Mouse (Mus musculus) adrenal gland, adult 18-20 months (tissue): ENCODE results near the gene Cars2. TPM values are rescaled to one million over a fixed set of nuclear protein-coding genes. Genes with fewer than 3 reads are reported as not detected.
A peak's percentile ranks its signal among the peaks of the same experiment; 100 is the strongest.
"Not testable (repeated sequence)": the region's sequence is repeated elsewhere in the genome, so short reads cannot be mapped to it uniquely, and the experiment has no call there.

ENCODE experiments used
- DNase-seq, 2 experiments: peaks; one replicate each; pipeline ENCODE4 v3.0.0; 2021 to 2022; ENCODE audit warnings: low spot score in 2 of 2
- long read RNA-seq, 2 experiments: library from polyadenylated mRNA; stranded (forward); transcript quantifications; one replicate each; pipeline ENCODE4 v2.0.0; 2021
- total RNA-seq, 2 experiments: library from RNA; stranded (reverse); gene quantifications; 1 replicate in 1 of 2; 2 replicates in 1 of 2; pipeline ENCODE4 v1.2.3; 2021

The Cars2 gene
- total RNA-seq, result 10 to 100 TPM; 49.3 to 54.2 TPM
- long read RNA-seq, experiment 1, partial matches to known transcripts, result 13 of 45 reads
- long read RNA-seq, experiment 1, other reads (novel, unspliced or antisense), result 27 of 45 reads
- long read RNA-seq, experiment 2, transcript Cars2-201 (15 exons, 1,902 nt), result major isoform, 18 of 205 reads
- long read RNA-seq, experiment 2, partial matches to known transcripts, result 153 of 205 reads
- long read RNA-seq, experiment 2, other reads (novel, unspliced or antisense), result 26 of 205 reads

DNA sequence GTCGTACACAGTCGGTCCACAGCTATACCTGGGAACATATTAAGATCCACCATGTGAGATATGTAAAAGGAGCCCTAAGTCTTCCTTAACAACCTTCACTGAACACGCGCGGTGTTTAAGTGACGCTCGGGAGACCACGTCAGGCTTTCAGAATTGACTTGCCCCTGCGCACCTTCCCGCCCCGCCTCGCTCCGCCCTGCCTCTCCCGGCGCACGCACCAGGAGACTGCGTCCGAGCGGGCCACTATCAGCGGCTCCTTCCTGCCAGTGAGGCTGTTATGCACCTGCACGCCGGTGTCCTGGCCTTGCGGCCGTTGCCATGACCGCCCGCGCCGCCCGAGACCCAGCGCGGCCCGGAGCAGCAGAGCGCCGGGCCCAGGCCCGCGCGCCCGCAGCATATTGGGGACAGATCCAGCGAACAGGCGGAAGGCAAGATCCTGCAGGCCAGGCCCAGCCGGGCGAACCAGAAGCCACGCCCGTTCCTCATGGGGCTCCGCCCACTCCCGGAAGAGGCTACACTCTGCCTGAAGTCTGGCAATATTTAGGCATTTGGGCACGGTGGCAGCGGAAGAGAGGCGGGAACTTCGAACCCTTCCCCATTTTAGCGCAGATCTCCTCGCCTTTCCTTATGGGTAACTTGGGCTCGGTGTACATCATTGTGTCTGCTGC, at the start of gene Cars2:
TSS of gene Cars2 (minus strand) at position 503 of the 668 bp plus-strand sequence.
- DNase-seq, result peak; percentile 90

DNA sequence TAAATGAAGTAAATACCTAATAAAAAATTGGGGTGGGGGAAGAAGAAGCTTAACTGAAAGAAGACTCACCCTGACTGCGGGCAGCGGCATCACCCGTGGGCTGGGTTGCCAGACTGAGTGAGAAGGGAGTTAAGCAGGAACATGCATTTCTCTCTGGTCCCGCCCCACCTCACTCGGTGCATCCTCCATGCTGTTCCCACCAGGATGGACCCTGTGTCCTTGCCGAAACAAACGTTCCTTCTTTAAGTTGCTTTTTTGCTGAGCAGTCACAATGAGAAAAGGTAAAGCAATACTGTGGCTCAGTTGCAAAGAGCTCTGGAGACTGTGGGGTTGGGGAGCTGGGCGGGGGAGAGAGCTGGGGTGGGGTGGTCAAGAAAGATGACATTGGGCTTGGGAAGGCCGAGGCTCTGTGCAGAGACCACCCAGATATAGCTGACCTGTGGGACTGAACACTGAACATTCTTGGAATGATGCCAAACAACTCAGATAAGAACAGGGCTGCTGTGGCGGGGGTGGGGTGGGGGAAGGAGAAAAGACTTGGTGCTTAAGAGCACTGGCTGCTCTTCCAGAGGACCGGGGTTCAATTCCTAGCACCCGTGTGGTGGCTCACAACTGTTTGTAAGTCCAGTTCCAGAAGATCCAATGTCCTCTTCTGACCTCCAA, 42.8 kb upstream of the Cars2 start:
- DNase-seq, result no peak

- peak in 1 of 2 experiments; percentile 30 for DNase-seq
Measured at GRCm38 (mm10) chr8:11592296-11592695, 41.7 kb upstream of the Cars2 start.

DNA sequence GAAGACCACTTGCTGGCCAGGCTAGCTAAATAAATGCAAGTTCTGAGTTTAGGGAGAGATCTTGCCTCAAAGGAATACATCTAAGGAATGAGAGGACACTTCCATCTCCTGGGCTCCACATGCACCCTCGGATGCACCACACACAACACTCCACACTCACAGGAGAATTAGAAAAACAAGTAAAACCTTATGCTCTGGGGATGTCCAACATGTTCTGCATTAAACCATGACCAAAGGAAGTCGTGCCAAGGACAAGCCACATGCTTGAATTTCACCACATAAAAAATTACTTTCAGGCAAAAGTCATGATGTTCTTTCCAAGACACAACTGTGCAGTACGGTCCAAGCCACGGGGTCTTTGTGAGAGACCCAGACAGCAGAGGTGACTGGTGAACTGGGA, 41.3 kb upstream of the Cars2 start:
- DNase-seq, result no peak

DNA sequence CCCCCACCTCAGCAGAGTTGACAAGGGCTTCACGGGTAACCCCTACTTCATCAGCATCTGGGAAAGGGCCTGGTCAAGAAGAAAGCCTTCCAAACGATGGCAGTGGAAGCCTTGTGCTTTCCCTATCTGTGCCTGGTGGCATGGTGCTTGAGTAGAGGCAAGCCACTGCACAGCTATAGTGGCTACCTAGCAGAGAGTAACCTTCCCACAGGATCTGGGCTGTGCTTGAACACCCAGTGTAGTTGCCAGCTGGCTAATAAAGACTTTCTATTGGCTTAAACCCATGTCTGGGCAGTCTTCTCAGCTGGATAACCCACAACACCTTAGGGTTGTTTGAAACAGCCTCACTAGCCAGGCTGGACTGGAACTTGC, 35.8 kb upstream of the Cars2 start:
- DNase-seq, result no peak

DNA sequence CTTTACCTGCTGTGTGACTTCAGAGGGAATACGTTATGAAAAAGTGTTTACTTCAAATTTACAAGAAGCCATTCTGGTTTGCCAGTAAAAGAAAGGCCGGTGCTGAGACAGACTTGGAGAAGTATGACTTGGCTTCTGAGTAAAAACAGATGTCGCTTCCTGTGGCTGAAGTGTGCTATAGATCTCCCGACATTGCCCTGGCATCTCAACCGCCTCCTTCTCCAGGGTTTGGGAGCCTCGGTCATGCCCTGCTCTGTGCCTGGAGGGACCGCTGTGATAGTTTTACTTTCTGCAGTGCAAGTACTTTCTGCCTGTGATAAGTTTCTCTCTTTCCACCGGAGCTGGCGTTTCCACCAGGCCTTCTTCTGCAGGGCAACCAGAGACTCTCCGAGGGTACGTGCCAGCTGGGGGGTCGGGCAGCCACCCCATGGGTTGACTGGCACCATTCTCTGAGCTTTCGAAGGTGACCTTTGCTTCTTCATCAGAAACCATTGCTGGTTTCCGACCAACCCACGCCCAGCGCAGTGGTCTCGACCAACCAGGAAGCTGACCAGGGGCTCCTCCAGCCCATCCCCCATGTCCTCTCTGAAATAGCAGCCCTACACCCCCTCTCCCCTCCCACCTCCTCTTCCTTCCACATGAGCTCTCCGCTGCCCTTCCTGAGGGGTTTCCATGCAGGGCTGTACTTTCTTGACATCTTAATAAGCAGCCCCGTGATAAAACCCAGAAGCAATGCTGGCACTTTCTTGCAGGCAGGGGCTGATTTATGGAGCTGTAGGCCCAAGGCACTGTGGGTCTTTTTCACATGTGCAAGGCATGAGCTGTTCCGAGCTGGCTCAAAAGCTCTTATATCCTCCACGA, 35.2 kb upstream of the Cars2 start:
- DNase-seq, result no peak

DNA sequence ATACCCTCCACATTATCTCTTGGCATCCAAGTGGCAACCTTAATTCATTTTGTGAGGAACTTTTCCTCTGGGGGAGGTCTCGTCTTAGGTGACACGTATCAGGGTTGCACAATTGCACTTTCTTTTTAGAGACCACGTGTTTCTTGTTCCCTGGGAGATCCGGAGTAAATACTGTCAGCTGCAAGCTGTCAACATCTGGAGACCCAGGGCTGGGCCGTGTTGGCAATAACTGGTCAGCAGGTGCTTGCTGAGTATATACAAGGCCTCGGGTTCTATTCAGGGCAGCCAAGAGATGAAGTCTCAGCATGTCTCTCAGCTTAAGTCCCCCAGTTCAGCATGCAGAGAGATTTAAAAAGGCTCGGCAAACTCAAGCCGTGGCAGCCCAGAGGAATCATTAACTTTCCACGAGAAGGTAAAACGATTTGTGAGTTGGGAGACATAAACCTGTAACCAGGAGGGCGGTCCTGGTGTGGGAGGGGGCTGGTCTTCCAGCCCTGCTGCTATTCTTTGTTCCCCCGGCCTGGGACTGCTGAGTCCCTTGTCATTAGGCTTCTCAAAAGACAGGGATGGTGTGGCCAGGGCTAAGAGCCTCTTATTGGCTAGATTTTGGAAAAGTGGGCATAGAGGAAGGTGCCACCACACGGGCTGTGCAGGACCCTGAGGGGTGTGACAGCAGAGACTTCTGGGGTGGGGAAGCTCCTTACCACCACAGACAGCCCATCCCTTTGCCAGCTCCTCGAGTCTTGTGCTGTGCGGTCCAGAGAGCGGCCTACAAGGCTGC, 25.2 kb upstream of the Cars2 start:
- no peak for DNase-seq

- DNase-seq, result no peak
Measured at GRCm38 (mm10) chr8:11574911-11575603, 24.5 kb upstream of the Cars2 start.

DNA sequence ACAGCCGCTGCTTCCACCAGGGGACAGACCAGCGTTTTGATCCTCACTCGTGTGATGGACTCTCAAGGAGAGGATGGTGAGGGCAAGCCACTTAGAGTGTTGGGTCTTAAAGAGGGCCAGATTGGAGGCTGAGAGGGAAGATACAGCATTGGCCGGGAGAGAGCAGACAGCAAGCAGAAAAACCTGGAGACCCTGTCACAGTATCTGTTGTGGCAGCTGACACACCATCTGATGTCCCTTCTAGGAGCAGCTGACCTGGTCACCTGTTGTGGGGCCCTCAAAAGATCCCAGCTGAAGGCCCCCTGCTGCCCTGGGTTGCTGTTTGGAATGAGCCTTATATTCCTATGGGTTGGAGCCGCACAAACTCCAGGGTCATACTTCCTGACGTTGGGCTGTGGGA, 21.8 kb upstream of the Cars2 start:
- no peak for DNase-seq

DNA sequence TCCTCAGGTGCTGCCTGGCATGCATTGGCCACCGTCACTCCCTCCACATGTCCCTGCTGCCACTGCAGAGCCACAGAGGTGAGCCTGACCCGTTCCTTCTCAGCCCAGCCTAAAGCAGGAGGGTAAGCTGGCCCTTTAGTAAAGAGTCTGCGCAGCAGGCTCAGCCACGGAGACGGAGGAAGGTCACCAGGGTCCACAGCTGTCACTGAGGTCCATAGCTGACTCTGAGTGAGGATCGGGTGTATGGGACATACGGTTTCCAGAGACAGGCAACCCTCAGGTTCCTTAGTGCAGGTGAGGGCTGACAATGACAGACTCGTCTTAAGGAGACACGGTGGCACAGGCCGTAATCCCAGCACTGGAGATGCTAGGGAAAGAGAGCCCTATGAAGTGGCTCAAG, 21.4 kb upstream of the Cars2 start:
- DNase-seq, result no peak

DNA sequence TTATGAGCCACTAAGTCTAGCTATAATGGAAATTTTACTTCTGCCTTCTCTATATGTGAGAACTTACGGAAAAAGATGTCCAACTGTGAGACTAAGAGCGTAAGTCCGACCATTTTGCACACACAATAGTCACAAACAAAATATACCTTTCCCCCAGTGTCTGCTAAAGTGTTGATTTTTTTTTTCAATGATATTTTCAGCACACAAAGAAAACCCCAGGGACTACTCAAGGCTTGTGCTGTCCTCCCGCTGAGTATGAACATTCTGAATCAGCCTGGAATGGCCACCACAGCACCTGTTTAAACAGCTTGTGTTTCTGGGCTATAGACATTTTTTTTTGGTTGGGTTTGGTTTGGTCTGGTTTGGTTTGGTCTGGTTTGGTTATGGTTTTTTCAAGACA, 20.2 kb upstream of the Cars2 start:
- no peak for DNase-seq

DNA sequence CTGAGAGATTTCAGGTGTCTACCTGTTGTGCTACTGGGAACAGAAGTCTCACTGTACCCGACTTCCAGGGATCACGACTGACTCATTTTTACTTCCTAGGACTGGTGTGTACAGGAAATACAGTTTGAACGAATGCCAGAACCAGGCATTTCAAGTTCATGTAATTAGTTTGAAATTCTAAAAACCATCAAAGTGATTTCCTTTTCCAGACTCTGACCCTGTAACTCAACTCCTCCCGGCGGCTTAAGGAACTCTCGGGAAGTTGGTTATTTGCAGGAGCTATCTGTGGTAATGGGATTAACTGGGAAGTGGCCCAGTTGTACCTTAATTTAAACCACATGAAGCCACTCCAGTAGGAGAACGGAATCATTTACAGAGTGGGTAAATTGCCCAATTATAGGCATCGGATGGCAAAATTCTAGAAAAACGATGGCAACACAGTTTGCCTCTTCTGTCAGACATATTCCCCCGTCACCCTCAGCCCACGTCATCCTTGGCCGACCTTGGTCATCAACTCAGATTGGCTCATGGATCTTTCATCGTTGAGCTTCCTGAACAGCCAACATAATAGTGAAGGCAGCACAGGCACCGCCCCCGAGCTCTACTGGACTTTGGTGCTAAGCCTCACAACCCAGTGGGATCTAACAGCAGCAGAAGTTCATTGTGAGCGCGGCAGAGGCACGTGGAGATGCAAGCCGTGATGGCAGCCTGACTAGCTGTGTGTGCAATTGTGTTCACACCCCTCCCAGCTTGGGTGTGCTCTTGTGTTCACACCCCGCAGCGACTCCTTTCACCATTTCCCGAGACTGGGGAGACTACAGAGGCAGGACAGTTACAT, 18.9 kb upstream of the Cars2 start:
- DNase-seq, result peak in 1 of 2 experiments; percentile 11

- DNase-seq, result not testable (repeated sequence)
Measured at GRCm38 (mm10) chr8:11568193-11568592, 17.6 kb upstream of the Cars2 start.

DNA sequence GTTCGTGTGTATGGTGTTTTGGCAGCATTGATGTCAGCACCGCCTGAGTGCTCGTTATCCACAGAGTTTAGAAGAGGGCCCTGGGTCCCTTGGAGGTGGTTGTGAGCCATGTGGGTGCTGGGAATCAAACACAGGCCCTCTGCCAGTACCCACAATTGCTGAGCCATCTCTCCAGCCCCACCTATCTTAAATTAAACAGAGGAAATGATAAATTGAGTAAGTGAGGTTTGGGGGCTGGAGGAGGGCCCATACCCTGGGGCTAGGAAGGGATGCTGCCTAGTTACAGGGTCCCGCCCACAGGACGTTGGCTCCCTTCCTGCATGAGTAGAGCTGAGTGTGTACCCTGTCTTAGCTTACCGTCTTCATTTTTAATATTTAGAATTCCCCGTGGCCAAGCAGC, 14.1 kb upstream of the Cars2 start:
- DNase-seq, result no peak

DNA sequence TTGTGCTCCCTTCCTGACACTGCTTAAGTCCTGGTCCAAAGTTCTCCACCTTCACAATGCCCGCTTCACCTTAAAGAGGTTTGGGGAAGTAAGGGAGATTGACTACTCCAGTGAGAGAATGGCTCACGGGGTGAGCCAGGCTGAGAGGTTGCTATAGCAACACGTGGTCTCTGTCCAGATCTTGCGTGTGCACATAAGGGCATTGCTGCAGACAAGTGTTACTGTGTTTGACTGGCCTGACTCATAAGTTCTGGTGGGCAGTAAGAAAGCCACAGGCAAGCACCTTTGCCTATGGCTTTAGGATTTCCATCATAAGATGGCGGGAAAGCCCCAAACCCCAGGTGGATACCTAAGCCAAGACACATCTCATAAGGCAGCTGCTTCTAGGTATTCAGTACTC, 13.7 kb upstream of the Cars2 start:
- DNase-seq, result no peak

DNA sequence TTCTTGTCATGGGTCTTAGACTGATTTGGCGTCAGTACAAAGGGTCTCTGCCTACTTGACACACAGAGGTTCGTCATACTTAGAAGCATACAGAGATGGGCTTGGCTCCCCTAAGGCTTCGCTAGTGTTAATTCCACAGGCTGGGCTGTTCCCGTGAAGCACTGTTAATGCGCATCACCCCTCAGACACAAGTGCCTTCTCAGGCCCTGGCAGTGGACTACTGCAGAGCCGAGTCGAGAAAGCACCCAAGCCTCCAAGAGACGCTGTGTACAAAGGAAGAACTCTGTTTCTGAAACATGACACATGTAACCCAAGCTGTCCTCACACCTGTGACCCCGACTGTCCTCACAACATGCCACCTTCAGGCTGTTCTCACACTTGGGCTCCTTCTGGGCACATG, 9.6 kb upstream of the Cars2 start:
- no peak for DNase-seq

GRCm38 (mm10) chr8:11559511-11559910, 8.9 kb upstream of the Cars2 start:
- no peak for DNase-seq

DNA sequence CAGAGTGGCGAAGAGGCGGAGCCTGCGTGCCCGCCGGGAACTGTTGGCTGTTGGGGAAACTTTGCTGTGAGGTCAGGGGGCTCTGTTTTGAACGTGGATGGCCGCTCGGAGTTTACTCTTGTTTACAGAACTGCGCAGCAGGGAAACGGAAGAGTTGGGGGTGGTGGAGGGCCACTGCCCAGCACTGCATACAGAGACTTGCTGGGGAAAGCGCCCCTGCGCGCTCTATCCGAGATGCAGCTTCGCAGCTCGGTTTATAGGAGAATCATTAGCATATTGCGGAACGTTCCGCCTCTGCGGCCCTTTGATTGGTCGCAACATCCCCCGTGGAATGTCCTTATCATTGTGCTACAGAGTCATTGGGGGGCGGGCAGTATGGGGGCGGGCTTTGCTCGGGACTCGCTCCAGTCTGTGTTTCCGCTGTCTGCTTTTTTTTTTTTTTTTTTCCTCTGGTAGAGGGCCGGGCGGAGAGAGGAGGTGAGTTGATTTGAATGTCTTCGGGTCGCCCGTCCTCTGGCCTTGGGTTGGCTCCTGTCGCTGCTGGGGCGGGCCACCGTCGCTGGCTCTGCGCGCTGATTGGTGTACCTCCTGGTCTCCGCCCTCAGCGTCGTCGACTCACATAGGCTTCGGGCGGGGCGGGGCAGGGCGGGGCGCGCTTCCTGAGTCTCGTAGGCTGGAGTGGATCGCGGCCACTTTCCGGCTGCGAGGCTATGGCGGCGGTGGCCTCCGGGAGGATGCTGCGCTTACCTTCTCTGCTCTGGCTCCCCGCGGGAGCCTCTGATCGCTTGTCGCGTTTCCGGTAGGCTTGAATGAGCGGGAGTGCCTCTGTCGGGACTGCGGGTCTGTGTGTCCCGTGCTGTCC, 7.4 kb upstream of the Cars2 start:
- DNase-seq, result peak; percentile 97
